Mouse (Mus musculus): Measurements from ENCODE around the gene Hif3a. TPM values are rescaled to one million over a fixed set of nuclear protein-coding genes. Genes with fewer than 3 reads are reported as not detected.

Gene Hif3a
- polyA plus RNA-seq, 1 experiment from 2014 or later = 22.6 TPM

Other genes starting within 250 kb of the Hif3a start
- gene Strn4, start 246.5 kb downstream of the Hif3a start, polyA plus RNA-seq (2016; fragmentation: Nextera tagmentation; extraction: Ambion mirVana) = 61.3 and 63.2 TPM in 2 replicates
- gene Fkrp, start 245.7 kb downstream of the Hif3a start, polyA plus RNA-seq (2016; fragmentation: Nextera tagmentation; extraction: Ambion mirVana) = 14.9 and 16.0 TPM in 2 replicates
- gene Prkd2, start 219.5 kb downstream of the Hif3a start, polyA plus RNA-seq (2016; fragmentation: Nextera tagmentation; extraction: Ambion mirVana) = 4.4 and 4.7 TPM in 2 replicates
- 1.5 TPM in 2 replicates for gene Dact3, start 187.1 kb downstream of the Hif3a start, polyA plus RNA-seq (2016; fragmentation: Nextera tagmentation; extraction: Ambion mirVana)
- 0.80 and 1.7 TPM in 2 replicates for gene Gng8, start 170.6 kb downstream of the Hif3a start, polyA plus RNA-seq (2016; fragmentation: Nextera tagmentation; extraction: Ambion mirVana)
- gene Ptgir, start 155.9 kb downstream of the Hif3a start, polyA plus RNA-seq (2016; fragmentation: Nextera tagmentation; extraction: Ambion mirVana) = 0.86 and 1.5 TPM in 2 replicates
- gene Calm3, start 138.3 kb downstream of the Hif3a start, polyA plus RNA-seq (2016; fragmentation: Nextera tagmentation; extraction: Ambion mirVana) = 91.2 and 94.4 TPM in 2 replicates
- gene Pnmal2, start 117.7 kb downstream of the Hif3a start, polyA plus RNA-seq (2016; fragmentation: Nextera tagmentation; extraction: Ambion mirVana) = 0.41 and 0.75 TPM in 2 replicates
- gene Pnmal1, start 102.7 kb downstream of the Hif3a start, polyA plus RNA-seq (2016; fragmentation: Nextera tagmentation; extraction: Ambion mirVana) = 0.05 and 0.08 TPM in 2 replicates
- gene Gm42372, start 79.3 kb downstream of the Hif3a start, polyA plus RNA-seq (2016; fragmentation: Nextera tagmentation; extraction: Ambion mirVana) = 0.07 TPM in 2 replicates
- 3.8 and 3.9 TPM in 2 replicates for gene Ccdc8, start 69.7 kb downstream of the Hif3a start, polyA plus RNA-seq (2016; fragmentation: Nextera tagmentation; extraction: Ambion mirVana)
- 70.3 and 75.2 TPM in 2 replicates for gene Ppp5c, start 34.5 kb downstream of the Hif3a start, polyA plus RNA-seq (2016; fragmentation: Nextera tagmentation; extraction: Ambion mirVana)
- gene Psg16, start 11.6 kb upstream of the Hif3a start, polyA plus RNA-seq (2016; fragmentation: Nextera tagmentation; extraction: Ambion mirVana) = 0.06 and 0.13 TPM in 2 replicates
- gene Ceacam3, start 87.9 kb upstream of the Hif3a start, polyA plus RNA-seq (2016; fragmentation: Nextera tagmentation; extraction: Ambion mirVana) = not detected in 2 replicates
- gene Psg29, start 141.1 kb upstream of the Hif3a start, polyA plus RNA-seq (2016; fragmentation: Nextera tagmentation; extraction: Ambion mirVana) = not detected in 2 replicates